Mouse (Mus musculus) thymus, adult 2 months (tissue): Measurements from ENCODE around the gene Snap47.

Experiments
- CTCF ChIP-seq: fragments of 200-500 bp; IDR thresholded peaks from 2 replicates; pipeline ENCODE4 v1.5.1; 2012; ENCODE audit warnings: mild to moderate bottlenecking, control low read depth, low read length, moderate library complexity, borderline replicate concordance; ENCODE audit not compliant: control insufficient read depth, poor library complexity, insufficient read depth; ENCODE audit errors: extremely low read depth
- POLR2A ChIP-seq: fragments of 200-500 bp; IDR thresholded peaks from 2 replicates; pipeline ENCODE4 v1.6.1; 2012; ENCODE audit warnings: mild to moderate bottlenecking, low read length, control low read depth, moderate library complexity; ENCODE audit not compliant: control insufficient read depth, poor library complexity, insufficient read depth; ENCODE audit errors: extremely low read depth

DNA sequence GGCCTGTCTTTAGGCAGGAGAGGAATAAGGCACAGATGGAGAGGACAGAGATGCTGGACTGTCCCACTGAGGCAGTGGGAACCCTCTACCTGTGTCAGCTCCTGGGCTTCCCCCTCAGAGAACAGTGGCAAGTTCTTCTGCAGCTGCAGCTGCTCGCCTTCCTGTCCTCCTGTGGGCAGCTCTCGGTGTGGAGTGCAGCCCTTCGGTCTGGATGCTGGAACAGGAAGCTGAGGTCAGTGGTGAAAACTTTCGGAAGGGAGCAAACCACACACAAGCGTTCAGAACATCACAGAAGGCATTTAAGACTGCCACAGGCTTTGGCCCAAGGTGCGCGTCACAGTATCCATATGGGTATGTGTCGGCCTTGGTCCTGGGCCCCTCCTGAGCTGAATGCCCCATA lies 29.6 kb downstream of the Snap47 start:
- no peak for TF ChIP-seq CTCF
- TF ChIP-seq POLR2A = no peak
